Mouse (Mus musculus) neural tube, embryonic 10.5 days (tissue): ENCODE measurements around the gene Sprr2j-ps.

Experiments
- DNase-seq: peaks from one replicate; pipeline ENCODE4 v3.0.0-alpha.2; 2017; ENCODE audit warnings: low spot score; ENCODE audit errors: extremely low spot score

The Sprr2j-ps gene

GRCm38 (mm10) chr3:92417782-92418181 lies at the start of gene Sprr2j-ps:
Gene Sprr2j-ps, plus strand, starts transcription at chr3:92418082.
- DNase-seq: no peak

- no peak for DNase-seq
Measured at GRCm38 (mm10) chr3:92373613-92374012, 44.3 kb upstream of the Sprr2j-ps start.

- no peak for DNase-seq
Measured at GRCm38 (mm10) chr3:92385385-92385784, 32.5 kb upstream of the Sprr2j-ps start, which contains the start of gene Sprr2h. Gene Sprr2h, plus strand, starts transcription at chr3:92385685.

- no peak for DNase-seq
Measured at GRCm38 (mm10) chr3:92394301-92394700, 23.6 kb upstream of the Sprr2j-ps start.

GRCm38 (mm10) chr3:92407691-92408090 lies 10.2 kb upstream of the Sprr2j-ps start, which contains the start of gene Sprr2i:
Gene Sprr2i, plus strand, starts transcription at chr3:92407991.
- no peak for DNase-seq

GRCm38 (mm10) chr3:92429323-92429722 lies 11.4 kb downstream of the Sprr2j-ps start, which contains the start of gene Gm9774:
Gene Gm9774, minus strand, starts transcription at chr3:92429423.
- DNase-seq: no peak

GRCm38 (mm10) chr3:92432282-92432681 lies 14.4 kb downstream of the Sprr2j-ps start, which contains the start of gene Sprr2k:
Gene Sprr2k, plus strand, starts transcription at chr3:92432582.
- DNase-seq: no peak

GRCm38 (mm10) chr3:92438689-92439088 lies 20.8 kb downstream of the Sprr2j-ps start, which contains the start of gene Sprr1b:
Gene Sprr1b, minus strand, starts transcription at chr3:92438789.
- no peak for DNase-seq

- DNase-seq: no peak
Measured at GRCm38 (mm10) chr3:92440177-92440576, 22.3 kb downstream of the Sprr2j-ps start.

- DNase-seq: no peak
Measured at GRCm38 (mm10) chr3:92455151-92455550, 37.3 kb downstream of the Sprr2j-ps start.

- DNase-seq: no peak
Measured at GRCm38 (mm10) chr3:92458620-92459019, 40.7 kb downstream of the Sprr2j-ps start, which contains the start of gene Sprr3. Gene Sprr3, minus strand, starts transcription at chr3:92458720.

- DNase-seq: no peak
Measured at GRCm38 (mm10) chr3:92466576-92466975, 48.7 kb downstream of the Sprr2j-ps start.

- DNase-seq: no peak
Measured at GRCm38 (mm10) chr3:92467424-92467823, 49.5 kb downstream of the Sprr2j-ps start.
